Mouse (Mus musculus) myocyte (in vitro differentiated cells): ENCODE data around the gene Gtf3c5.

ENCODE experiments used
- E2F4 ChIP-seq: IDR thresholded peaks from one replicate; pipeline ENCODE4 v1.6.1; 2011; ENCODE audit warnings: mild to moderate bottlenecking, control low read depth, moderate library complexity; ENCODE audit not compliant: insufficient read depth
- POLR2A ChIP-seq: IDR thresholded peaks from one replicate; pipeline ENCODE4 v1.6.1; 2011; ENCODE audit warnings: low read depth, mild to moderate bottlenecking, control low read depth, moderate library complexity; ENCODE audit not compliant: insufficient read length
- SRF ChIP-seq: IDR thresholded peaks from one replicate; pipeline ENCODE4 v1.6.1; 2011; ENCODE audit warnings: low read depth; ENCODE audit not compliant: control insufficient read depth, insufficient read length
- USF1 ChIP-seq: IDR thresholded peaks from one replicate; pipeline ENCODE4 v1.6.1; 2011; ENCODE audit warnings: low read depth, mild to moderate bottlenecking, control low read depth, moderate library complexity

DNA sequence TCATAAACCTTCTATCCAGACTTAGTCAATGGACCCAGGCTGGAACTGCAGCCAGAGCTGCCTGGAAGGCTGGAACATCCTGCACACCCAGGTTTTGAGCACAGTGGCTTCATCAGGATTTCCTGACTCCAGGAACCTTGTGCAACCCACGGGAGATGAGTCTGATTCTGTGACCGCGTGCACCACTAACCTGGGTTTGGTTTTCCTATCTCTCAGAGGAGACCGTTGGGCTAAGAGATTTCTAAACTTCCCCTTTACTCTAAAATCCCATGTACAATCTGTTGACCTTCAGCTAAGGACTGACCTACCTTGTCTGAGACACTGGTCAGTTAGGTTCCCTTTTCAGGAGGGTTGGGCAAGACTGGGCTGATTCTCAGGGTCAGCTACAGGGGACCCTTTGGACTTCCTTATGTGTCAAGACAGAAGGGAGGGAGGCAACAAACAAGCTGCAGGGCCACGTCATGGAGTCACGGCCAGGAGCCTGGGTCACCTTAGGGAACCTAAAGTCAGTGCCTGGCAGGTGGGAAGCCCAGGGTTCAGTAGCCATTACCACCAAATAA, 35.3 kb upstream of the Gtf3c5 start:
- TF ChIP-seq SRF, result no peak
- TF ChIP-seq E2F4, result no peak
- no peak for TF ChIP-seq POLR2A
- no peak for TF ChIP-seq USF1
